Mouse (Mus musculus) ES-E14 (cell line): ENCODE data around the gene Stat4. TPM values are rescaled to one million over a fixed set of nuclear protein-coding genes. Genes with fewer than 3 reads are reported as not detected.

Source experiments
- DNase-seq: peaks from one replicate; pipeline ENCODE4 v3.0.0-alpha.2; 2013; ENCODE audit warnings: low read depth, low spot score
- H3K27ac ChIP-seq: 2 replicates; pipeline ENCODE4 v1.5.1; 2012; ENCODE audit warnings: low read depth, mild to moderate bottlenecking, low read length, moderate library complexity, mixed read lengths; ENCODE audit not compliant: poor library complexity, insufficient read depth, severe bottlenecking
- H3K36me3 ChIP-seq: 2 replicates; pipeline ENCODE4 v1.6.1; 2012; ENCODE audit warnings: mild to moderate bottlenecking, low read length, moderate library complexity, mixed read lengths; ENCODE audit not compliant: control insufficient read depth, poor library complexity, insufficient read depth, severe bottlenecking
- H3K4me1 ChIP-seq, 2 experiments: fragments of 150-350 bp in 1 of 2; sonication (generic) in 1 of 2; 2 replicates each; pipeline ENCODE4 v1.6.1; 2012; ENCODE audit warnings: low read length in 2 of 2, mild to moderate bottlenecking in 1 of 2, mixed read lengths in 1 of 2; ENCODE audit not compliant: control insufficient read depth in 2 of 2, insufficient read depth in 2 of 2, poor library complexity in 1 of 2
- H3K4me3 ChIP-seq, 2 experiments: fragments of 150-350 bp in 1 of 2; sonication (generic) in 1 of 2; 2 replicates each; pipeline ENCODE4 v1.5.1; 2012; ENCODE audit warnings: low read length in 2 of 2, low read depth in 1 of 2, mild to moderate bottlenecking in 1 of 2, mixed read lengths in 1 of 2; ENCODE audit not compliant: insufficient read depth in 1 of 2, poor library complexity in 1 of 2, severe bottlenecking in 1 of 2
- H3K9ac ChIP-seq: 2 replicates; pipeline ENCODE4 v1.6.1; 2012; ENCODE audit warnings: low read depth, mild to moderate bottlenecking, low read length, mixed read lengths; ENCODE audit not compliant: poor library complexity, insufficient read depth, severe bottlenecking
- H3K9me3 ChIP-seq: fragments of 150-350 bp; sonication (generic); 2 replicates; pipeline ENCODE4 v1.6.1; 2012; ENCODE audit warnings: low read depth, mild to moderate bottlenecking, low read length; ENCODE audit not compliant: control insufficient read depth, insufficient read depth
- CHD2 ChIP-seq: IDR thresholded peaks from 2 replicates; pipeline ENCODE4 v1.6.1; 2014; ENCODE audit warnings: mild to moderate bottlenecking, low read depth, low read length, inconsistent platforms
- HCFC1 ChIP-seq: IDR thresholded peaks from 2 replicates; pipeline ENCODE4 v1.6.1; 2012; ENCODE audit warnings: low read length, inconsistent platforms, borderline replicate concordance; ENCODE audit not compliant: insufficient read depth
- MAFK ChIP-seq: IDR thresholded peaks from 2 replicates; pipeline ENCODE4 v1.6.1; 2014; ENCODE audit warnings: mild to moderate bottlenecking, low read depth, low read length, inconsistent platforms; ENCODE audit not compliant: insufficient read depth
- ZC3H11A ChIP-seq: IDR thresholded peaks from 2 replicates; pipeline ENCODE4 v1.6.1; 2012; ENCODE audit warnings: low read depth, mild to moderate bottlenecking, inconsistent platforms, low read length, borderline replicate concordance
- ZNF384 ChIP-seq: IDR thresholded peaks from 2 replicates; pipeline ENCODE4 v1.6.1; 2012; ENCODE audit warnings: low read depth, low read length, inconsistent platforms
- in situ Hi-C, 2 experiments: fragments of 600-800 bp; cut with MboI; formaldehyde crosslinking; loops; one replicate each; pipeline ENCODE4 v1.15.1; 2025; ENCODE audit warnings: low sequenced_read_pairs in 2 of 2, inconsistent platforms in 1 of 2; ENCODE audit not compliant: unreplicated experiment in 2 of 2
- total RNA-seq: library from RNA; depleted of rRNA; stranded (reverse); fragments of 300-350 nt; gene quantifications from 2 replicates; pipeline ENCODE4 v1.2.3, GENCODE M21; 2012; rRNA removed

The Stat4 gene
- 3.8 and 5.6 TPM in 2 replicates for total RNA-seq

DNA sequence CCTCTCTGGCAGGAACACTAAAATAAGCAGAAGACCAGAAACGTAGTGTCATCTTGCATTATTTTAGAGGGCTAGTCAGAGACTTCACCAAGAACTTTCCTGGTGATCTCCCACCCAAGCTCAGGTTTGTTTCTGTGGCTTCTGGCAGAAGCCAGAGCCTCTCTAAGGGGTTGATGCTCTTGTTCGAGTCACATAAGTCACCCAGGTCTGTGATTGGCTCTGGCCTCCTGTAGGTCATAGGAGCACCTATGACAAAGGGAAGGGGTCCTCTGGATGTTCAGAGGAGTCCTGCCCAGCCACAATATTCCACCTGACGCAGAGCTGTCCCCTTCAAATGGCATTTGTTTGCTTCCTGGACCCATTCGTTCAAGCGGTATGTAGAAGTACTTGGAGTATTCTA is at the start of gene Stat4:
Stat4 (plus strand) TSS at position 301 of the 400 bp plus-strand sequence.
- no peak for TF ChIP-seq MAFK
- no peaks in the 10 kb centered on the region for H3K36me3 ChIP-seq
- H3K9me3 ChIP-seq: no peaks in the 10 kb centered on the region
- in situ Hi-C loops: no loop called here
- no peaks in the 10 kb centered on the region for H3K4me1 ChIP-seq
- H3K27ac ChIP-seq: no peak within 1 kb of the TSS
- H3K4me3 ChIP-seq: no peak within 1 kb of the TSS
- no peak for DNase-seq
- no peak within 1 kb of the TSS for H3K9ac ChIP-seq

GRCm38 (mm10) chr1:51938357-51938756 is 48.6 kb upstream of the Stat4 start:
- Histone ChIP-seq H3K9me3 (no peaks in the 10 kb centered on the region), H3K9ac (no peak overlapping the region), H3K36me3 (no peaks in the 10 kb centered on the region), H3K27ac (no peak overlapping the region), H3K4me1 (peaks cover 0 to 3% of the 10 kb centered on the region in 2 experiments; a peak in 1 of 4 replicates), H3K4me3 (no peak overlapping the region)
- TF ChIP-seq ZC3H11A (no peak), MAFK (no peak)
- DNase-seq: no peak
- in situ Hi-C loops: no loop called here

- Histone ChIP-seq H3K4me1 (no peaks in the 10 kb centered on the region), H3K36me3 (no peaks in the 10 kb centered on the region), H3K9me3 (no peaks in the 10 kb centered on the region), H3K9ac (no peak overlapping the region), H3K4me3 (no peak overlapping the region), H3K27ac (no peak overlapping the region)
- in situ Hi-C loops: loop anchor here in 1 of 2 experiments (10.0 kb wide), 1 partner anchor 300 kb away; no protein-coding TSS in a partner anchor
- DNase-seq: peak; percentile 38
- TF ChIP-seq ZC3H11A (peak; percentile 83), CHD2 (no peak)
Measured at GRCm38 (mm10) chr1:51944755-51945154, 42.2 kb upstream of the Stat4 start.

- no peak overlapping the region for H3K27ac ChIP-seq
- no peak overlapping the region for H3K9ac ChIP-seq
- no peak overlapping the region for H3K4me3 ChIP-seq
- DNase-seq: no peak
- in situ Hi-C loops: loop anchor here in 1 of 2 experiments (10.0 kb wide), 1 partner anchor 302 kb away; no protein-coding TSS in a partner anchor
- H3K4me1 ChIP-seq: no peaks in the 10 kb centered on the region
- no peak for TF ChIP-seq ZNF384
- no peak for TF ChIP-seq ZC3H11A
- TF ChIP-seq MAFK: no peak
- TF ChIP-seq CHD2: no peak
- no peak for TF ChIP-seq HCFC1
- no peaks in the 10 kb centered on the region for H3K36me3 ChIP-seq
- H3K9me3 ChIP-seq: no peaks in the 10 kb centered on the region
Measured at GRCm38 (mm10) chr1:51947116-51947515, 39.8 kb upstream of the Stat4 start.

GRCm38 (mm10) chr1:51964647-51965046 is 22.3 kb upstream of the Stat4 start:
- Histone ChIP-seq H3K9ac (no peak overlapping the region), H3K36me3 (no peaks in the 10 kb centered on the region), H3K9me3 (no peaks in the 10 kb centered on the region), H3K4me3 (no peak overlapping the region), H3K4me1 (no peaks in the 10 kb centered on the region), H3K27ac (no peak overlapping the region)
- TF ChIP-seq MAFK: no peak
- TF ChIP-seq HCFC1: no peak
- TF ChIP-seq ZC3H11A: no peak
- TF ChIP-seq CHD2: no peak
- TF ChIP-seq ZNF384: no peak
- in situ Hi-C loops: no loop called here
- no peak for DNase-seq
